Mouse (Mus musculus) thymus, adult 2 months (tissue): ENCODE measurements at regions not wholly inside any gene's neighbourhood (a gene's known extent, or its start where the extent isn't known, plus 50 kb on each side); places are given as distances from the start of the nearest gene placed in this dataset.

Source experiments
- DNase-seq: peaks from one replicate; pipeline ENCODE4 v3.0.0; 2021
- H3K27ac ChIP-seq: fragments of 200-500 bp; 2 replicates; pipeline ENCODE4 v1.5.1; 2012; ENCODE audit warnings: low read length, control low read depth; ENCODE audit not compliant: control insufficient read depth, insufficient read depth
- H3K27me3 ChIP-seq: fragments of 200-500 bp; 2 replicates; pipeline ENCODE4 v1.6.1; 2012; ENCODE audit warnings: mild to moderate bottlenecking, low read length, moderate library complexity, mixed read lengths; ENCODE audit not compliant: control insufficient read depth, insufficient read depth
- H3K36me3 ChIP-seq: fragments of 200-500 bp; 2 replicates; pipeline ENCODE4 v1.6.1; 2012; ENCODE audit warnings: mild to moderate bottlenecking, low read length, moderate library complexity; ENCODE audit not compliant: control insufficient read depth, insufficient read depth
- H3K4me1 ChIP-seq: fragments of 200-500 bp; replicated peaks from 2 replicates; pipeline ENCODE4 v1.6.1; 2012; ENCODE audit warnings: low read length; ENCODE audit not compliant: control insufficient read depth, insufficient read depth
- H3K4me3 ChIP-seq: fragments of 200-500 bp; 2 replicates; pipeline ENCODE4 v1.5.1; 2012; ENCODE audit warnings: mild to moderate bottlenecking, low read length, control low read depth, moderate library complexity; ENCODE audit not compliant: control insufficient read depth, insufficient read depth
- CTCF ChIP-seq: fragments of 200-500 bp; IDR thresholded peaks from 2 replicates; pipeline ENCODE4 v1.5.1; 2012; ENCODE audit warnings: mild to moderate bottlenecking, control low read depth, low read length, moderate library complexity, borderline replicate concordance; ENCODE audit not compliant: control insufficient read depth, poor library complexity, insufficient read depth; ENCODE audit errors: extremely low read depth
- POLR2A ChIP-seq: fragments of 200-500 bp; IDR thresholded peaks from 2 replicates; pipeline ENCODE4 v1.6.1; 2012; ENCODE audit warnings: mild to moderate bottlenecking, low read length, control low read depth, moderate library complexity; ENCODE audit not compliant: control insufficient read depth, poor library complexity, insufficient read depth; ENCODE audit errors: extremely low read depth
- WGBS: fragments of 180-500 bp; shearing (Covaris S2); methylation state at CpG from one replicate; pipeline ENCODE4 v1.1.7; 2018; 5-methylcytosine and 5-hydroxymethylcytosine counted together

- H3K4me1 ChIP-seq = peaks cover 16% of the 10 kb centered on the region
- 96% methylated on average over 1 of the region's 1 CpGs for WGBS
- H3K27ac ChIP-seq = peak overlapping the region; percentile 89; the same call in 1 of the 2 replicates
- H3K36me3 ChIP-seq = no peaks in the 10 kb centered on the region
- H3K4me3 ChIP-seq = no peak overlapping the region
- H3K27me3 ChIP-seq = no peaks in the 10 kb centered on the region
- TF ChIP-seq CTCF = no peak
- no peak for TF ChIP-seq POLR2A
- DNase-seq = no peak
Measured at GRCm38 (mm10) chr1:90696000-90696399, 93.2 kb downstream of the Cops8 start.

GRCm38 (mm10) chr1:90697056-90697596, 94.3 kb downstream of the Cops8 start:
- DNase-seq = peak; percentile 20
- Histone ChIP-seq H3K36me3 (no peaks in the 10 kb centered on the region), H3K4me1 (peaks cover 16% of the 10 kb centered on the region), H3K27ac (peak overlapping the region; percentile 65), H3K4me3 (no peak overlapping the region), H3K27me3 (no peaks in the 10 kb centered on the region)
- 32% methylated on average over 3 of the region's 3 CpGs for WGBS
- TF ChIP-seq POLR2A (no peak), CTCF (no peak)

- 100% methylated on average over 2 of the region's 2 CpGs for WGBS
Measured at GRCm38 (mm10) chr1:90698618-90699017, 95.8 kb downstream of the Cops8 start.

GRCm38 (mm10) chr1:90701756-90702155, 99.0 kb downstream of the Cops8 start:
- Histone ChIP-seq H3K27me3 (no peaks in the 10 kb centered on the region), H3K27ac (no peak overlapping the region), H3K4me1 (peaks cover 4% of the 10 kb centered on the region), H3K36me3 (no peaks in the 10 kb centered on the region), H3K4me3 (no peak overlapping the region)
- no peak for TF ChIP-seq POLR2A
- TF ChIP-seq CTCF = no peak
- no peak for DNase-seq
- WGBS = 79% methylated on average over 1 of the region's 1 CpGs

More at GRCm38 (mm10) chr1:90698618-90699017, 95.8 kb downstream of the Cops8 start:
- no peak overlapping the region for H3K4me3 ChIP-seq
- TF ChIP-seq CTCF (no peak), POLR2A (no peak)
- DNase-seq = no peak
- H3K4me1 ChIP-seq = peaks cover 16% of the 10 kb centered on the region
- no peak overlapping the region for H3K27ac ChIP-seq
- no peaks in the 10 kb centered on the region for H3K36me3 ChIP-seq
- no peaks in the 10 kb centered on the region for H3K27me3 ChIP-seq

GRCm38 (mm10) chr1:90706391-90706790, 103.6 kb downstream of the Cops8 start:
- Histone ChIP-seq H3K27me3 (no peaks in the 10 kb centered on the region), H3K4me3 (no peak overlapping the region), H3K36me3 (no peaks in the 10 kb centered on the region), H3K4me1 (no peaks in the 10 kb centered on the region), H3K27ac (no peak overlapping the region)
- DNase-seq = no peak
- TF ChIP-seq CTCF (no peak), POLR2A (no peak)

GRCm38 (mm10) chr1:90709761-90710160, 107.0 kb downstream of the Cops8 start:
- DNase-seq = no peak
- H3K27me3 ChIP-seq = no peaks in the 10 kb centered on the region
- no peaks in the 10 kb centered on the region for H3K36me3 ChIP-seq
- WGBS = 81% methylated on average over 3 of the region's 3 CpGs
- no peak for TF ChIP-seq CTCF
- TF ChIP-seq POLR2A = no peak
- no peak overlapping the region for H3K4me3 ChIP-seq
- no peak overlapping the region for H3K27ac ChIP-seq
- H3K4me1 ChIP-seq = no peaks in the 10 kb centered on the region

GRCm38 (mm10) chr1:90710566-90710965, 107.8 kb downstream of the Cops8 start:
- Histone ChIP-seq H3K4me3 (no peak overlapping the region), H3K4me1 (no peaks in the 10 kb centered on the region), H3K27ac (no peak overlapping the region), H3K36me3 (no peaks in the 10 kb centered on the region), H3K27me3 (no peaks in the 10 kb centered on the region)
- WGBS = 86% methylated on average over 3 of the region's 3 CpGs
- TF ChIP-seq CTCF = no peak
- no peak for TF ChIP-seq POLR2A
- DNase-seq = no peak
